Mouse (Mus musculus) liver, embryonic 16.5 days (tissue): Measurements from ENCODE around the gene Mthfd1. TPM values are rescaled to one million over a fixed set of nuclear protein-coding genes. Genes with fewer than 3 reads are reported as not detected.
A peak's percentile ranks its signal among the peaks of the same experiment; 100 is the strongest.

ENCODE experiments used
- ATAC-seq: fragments of 200-750 bp; cut with Nextera tagmentation; 2 replicates; pipeline ENCODE4 v1.8.0; 2017; ENCODE audit warnings: low read depth, mild to moderate bottlenecking, moderate number of reproducible peaks, moderate library complexity
- H3K27ac ChIP-seq: fragments of 300-500 bp; sonication (generic); 2 replicates; pipeline ENCODE4 v1.5.1; 2014; ENCODE audit warnings: mild to moderate bottlenecking, low read length
- H3K27me3 ChIP-seq: fragments of 300-500 bp; sonication (generic); 2 replicates; pipeline ENCODE4 v1.6.1; 2014; ENCODE audit warnings: low read depth, low read length, mixed read lengths; ENCODE audit not compliant: control insufficient read depth, insufficient read depth
- H3K36me3 ChIP-seq: fragments of 300-500 bp; sonication (generic); 2 replicates; pipeline ENCODE4 v1.6.1; 2014; ENCODE audit warnings: mild to moderate bottlenecking; ENCODE audit not compliant: control insufficient read depth, insufficient read depth
- H3K4me1 ChIP-seq: fragments of 300-500 bp; sonication (generic); 2 replicates; pipeline ENCODE4 v1.6.1; 2014; ENCODE audit warnings: low read depth, low read length, mixed read lengths; ENCODE audit not compliant: control insufficient read depth
- H3K4me2 ChIP-seq: fragments of 300-500 bp; sonication (generic); 2 replicates; pipeline ENCODE4 v1.6.1; 2014; ENCODE audit warnings: low read depth, low read length, mixed read lengths
- H3K4me3 ChIP-seq: fragments of 300-500 bp; sonication (generic); 2 replicates; pipeline ENCODE4 v1.5.1; 2014; ENCODE audit warnings: low read depth, mild to moderate bottlenecking, low read length
- H3K9ac ChIP-seq: fragments of 300-500 bp; sonication (generic); 2 replicates; pipeline ENCODE4 v1.6.1; 2014; ENCODE audit warnings: low read depth, low read length
- H3K9me3 ChIP-seq: fragments of 300-500 bp; sonication (generic); replicated peaks from 2 replicates; pipeline ENCODE4 v1.6.1; 2016; ENCODE audit warnings: low read length; ENCODE audit not compliant: control insufficient read depth
- WGBS: fragments of 180-500 bp; shearing (Covaris S2); extraction: QIAGEN DNeasy Blood & Tissue Kit; methylation state at CpG from one replicate; pipeline ENCODE4 v1.1.7; 2014; ENCODE audit not compliant: insufficient replicate concordance; 5-methylcytosine and 5-hydroxymethylcytosine counted together
- polyA plus RNA-seq: library from polyadenylated mRNA; unstranded; fragments of >200 nt; fragmentation: Nextera tagmentation; extraction: Ambion mirVana; gene quantifications from 2 replicates; pipeline ENCODE4 v1.2.1, GENCODE M21; 2015

Gene Mthfd1
- polyA plus RNA-seq, 1 experiment from 2014 or later: 100 TPM

GRCm38 (mm10) chr12:76300367-76300766, 45.3 kb downstream of the Mthfd1 start:
- Histone ChIP-seq H3K9me3 (no peaks in the 10 kb centered on the region), H3K9ac (no peak overlapping the region), H3K27ac (no peak overlapping the region), H3K27me3 (no peaks in the 10 kb centered on the region), H3K36me3 (peaks cover 29% of the 10 kb centered on the region), H3K4me3 (no peak overlapping the region), H3K4me2 (no peak overlapping the region), H3K4me1 (no peaks in the 10 kb centered on the region)
- ATAC-seq: no peak
- 85% methylated on average over 10 of the region's 10 CpGs for WGBS

- peaks cover 27% of the 10 kb centered on the region for H3K36me3 ChIP-seq
Observed at GRCm38 (mm10) chr12:76303474-76303873, 48.4 kb downstream of the Mthfd1 start.

GRCm38 (mm10) chr12:76304199-76304598, 49.1 kb downstream of the Mthfd1 start:
- no peaks in the 10 kb centered on the region for H3K9me3 ChIP-seq
- H3K36me3 ChIP-seq: peaks cover 25% of the 10 kb centered on the region
- no peak for ATAC-seq
- no peak overlapping the region for H3K9ac ChIP-seq
- no peaks in the 10 kb centered on the region for H3K4me1 ChIP-seq
- no peaks in the 10 kb centered on the region for H3K27me3 ChIP-seq
- 70% methylated on average over 4 of the region's 4 CpGs for WGBS
- no peak overlapping the region for H3K4me3 ChIP-seq
- no peak overlapping the region for H3K27ac ChIP-seq
- H3K4me2 ChIP-seq: no peak overlapping the region

More at GRCm38 (mm10) chr12:76303474-76303873, 48.4 kb downstream of the Mthfd1 start:
- no peak overlapping the region for H3K9ac ChIP-seq
- no peaks in the 10 kb centered on the region for H3K4me1 ChIP-seq
- ATAC-seq: no peak
- H3K27ac ChIP-seq: no peak overlapping the region
- H3K4me3 ChIP-seq: no peak overlapping the region
- no peaks in the 10 kb centered on the region for H3K9me3 ChIP-seq
- 82% methylated on average over 11 of the region's 11 CpGs for WGBS
- H3K27me3 ChIP-seq: no peaks in the 10 kb centered on the region
- H3K4me2 ChIP-seq: no peak overlapping the region

GRCm38 (mm10) chr12:76305107-76305506, 50.0 kb downstream of the Mthfd1 start:
- Histone ChIP-seq H3K9me3 (no peaks in the 10 kb centered on the region), H3K4me2 (no peak overlapping the region), H3K4me1 (no peaks in the 10 kb centered on the region), H3K9ac (no peak overlapping the region), H3K36me3 (peaks cover 23% of the 10 kb centered on the region), H3K27ac (no peak overlapping the region), H3K27me3 (no peaks in the 10 kb centered on the region), H3K4me3 (no peak overlapping the region)
- no peak for ATAC-seq
- WGBS: 79% methylated on average over 8 of the region's 8 CpGs

GRCm38 (mm10) chr12:76306852-76307561, 51.9 kb downstream of the Mthfd1 start:
- Histone ChIP-seq H3K4me2 (no peak overlapping the region), H3K27me3 (no peaks in the 10 kb centered on the region), H3K9ac (no peak overlapping the region), H3K4me3 (no peak overlapping the region), H3K4me1 (peaks cover 11% of the 10 kb centered on the region), H3K27ac (no peak overlapping the region), H3K36me3 (peaks cover 17% of the 10 kb centered on the region), H3K9me3 (no peaks in the 10 kb centered on the region)
- no peak for ATAC-seq
- WGBS: 80% methylated on average over 9 of the region's 9 CpGs

- H3K36me3 ChIP-seq: peaks cover 9% of the 10 kb centered on the region
- 60% methylated on average over 9 of the region's 9 CpGs for WGBS
- H3K4me3 ChIP-seq: no peak overlapping the region
- ATAC-seq: no peak
- no peak overlapping the region for H3K27ac ChIP-seq
- no peak overlapping the region for H3K9ac ChIP-seq
- no peaks in the 10 kb centered on the region for H3K27me3 ChIP-seq
- H3K4me2 ChIP-seq: no peak overlapping the region
- no peaks in the 10 kb centered on the region for H3K9me3 ChIP-seq
- peaks cover 11% of the 10 kb centered on the region for H3K4me1 ChIP-seq
Observed at GRCm38 (mm10) chr12:76307964-76308363, 52.9 kb downstream of the Mthfd1 start.

GRCm38 (mm10) chr12:76308436-76308835, 53.3 kb downstream of the Mthfd1 start:
- H3K27me3 ChIP-seq: no peaks in the 10 kb centered on the region
- H3K4me1 ChIP-seq: peaks cover 11% of the 10 kb centered on the region
- no peak overlapping the region for H3K9ac ChIP-seq
- H3K9me3 ChIP-seq: no peaks in the 10 kb centered on the region
- no peak for ATAC-seq
- no peak overlapping the region for H3K4me3 ChIP-seq
- 74% methylated on average over 5 of the region's 5 CpGs for WGBS
- H3K27ac ChIP-seq: no peak overlapping the region
- no peak overlapping the region for H3K4me2 ChIP-seq
- H3K36me3 ChIP-seq: peaks cover 7% of the 10 kb centered on the region

- ATAC-seq: no peak
- no peak overlapping the region for H3K4me3 ChIP-seq
Observed at GRCm38 (mm10) chr12:76310007-76310406, 54.9 kb downstream of the Mthfd1 start.

GRCm38 (mm10) chr12:76310633-76311032, 55.5 kb downstream of the Mthfd1 start:
- peaks cover 7% of the 10 kb centered on the region for H3K36me3 ChIP-seq
- H3K9me3 ChIP-seq: no peaks in the 10 kb centered on the region
- peak overlapping the region; percentile 36; the same call in 1 of the 2 replicates for H3K27ac ChIP-seq
- no peak overlapping the region for H3K4me3 ChIP-seq
- no peak for ATAC-seq
- no peaks in the 10 kb centered on the region for H3K27me3 ChIP-seq
- H3K4me2 ChIP-seq: no peak overlapping the region
- H3K4me1 ChIP-seq: peaks cover 11% of the 10 kb centered on the region
- H3K9ac ChIP-seq: no peak overlapping the region
- WGBS: 71% methylated on average over 6 of the region's 6 CpGs

More at GRCm38 (mm10) chr12:76310007-76310406, 54.9 kb downstream of the Mthfd1 start:
- Histone ChIP-seq H3K4me1 (peaks cover 11% of the 10 kb centered on the region), H3K27ac (no peak overlapping the region), H3K36me3 (peaks cover 4% of the 10 kb centered on the region), H3K27me3 (no peaks in the 10 kb centered on the region), H3K9ac (no peak overlapping the region), H3K9me3 (no peaks in the 10 kb centered on the region), H3K4me2 (no peak overlapping the region)
- WGBS: 42% methylated on average over 6 of the region's 6 CpGs
